Mouse (Mus musculus) G1E (cell line): ENCODE results near the gene A4galt.

Source experiments
- CTCF ChIP-seq: IDR thresholded peaks from 2 replicates; pipeline ENCODE4 v1.5.1; 2012; ENCODE audit warnings: low read depth, low read length, inconsistent platforms, mixed read lengths
- GATA1 ChIP-seq: IDR thresholded peaks from 2 replicates; pipeline ENCODE4 v1.6.1; 2012; ENCODE audit warnings: borderline replicate concordance, low read length, inconsistent platforms, mixed read lengths
- TAL1 ChIP-seq: conservative IDR thresholded peaks from 2 replicates; pipeline ENCODE4 v1.6.1; 2012; ENCODE audit warnings: low read depth, low read length, inconsistent platforms, mixed read lengths

DNA sequence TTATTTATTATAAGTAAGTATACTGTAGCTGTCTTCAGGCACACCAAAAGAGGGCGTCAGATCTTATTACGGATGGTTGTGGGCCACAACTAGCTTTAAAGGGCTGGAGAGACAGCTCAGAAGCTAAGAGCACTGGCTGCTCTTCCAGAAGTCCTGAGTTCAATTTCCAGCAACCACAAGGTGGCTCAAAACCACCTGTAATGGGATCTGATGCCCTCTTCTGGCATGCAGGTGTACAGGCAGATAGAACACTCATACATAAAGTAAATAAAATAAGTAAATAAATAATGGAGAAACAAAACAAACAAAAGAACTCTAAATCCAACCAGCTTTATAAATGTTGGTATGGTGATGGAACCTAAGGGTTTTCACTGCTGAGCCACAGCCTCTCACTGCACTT lies 47.2 kb upstream of the A4galt start:
- TF ChIP-seq TAL1 = no peak
- TF ChIP-seq CTCF = no peak
- TF ChIP-seq GATA1 = no peak
